Mouse (Mus musculus) ES-E14 (cell line): ENCODE measurements around the gene Rad51. TPM values are rescaled to one million over a fixed set of nuclear protein-coding genes. Genes with fewer than 3 reads are reported as not detected.

Source experiments
- DNase-seq: peaks from one replicate; pipeline ENCODE4 v3.0.0-alpha.2; 2013; ENCODE audit warnings: low read depth, low spot score
- H3K27ac ChIP-seq: 2 replicates; pipeline ENCODE4 v1.5.1; 2012; ENCODE audit warnings: low read depth, mild to moderate bottlenecking, low read length, moderate library complexity, mixed read lengths; ENCODE audit not compliant: poor library complexity, insufficient read depth, severe bottlenecking
- H3K36me3 ChIP-seq: 2 replicates; pipeline ENCODE4 v1.6.1; 2012; ENCODE audit warnings: mild to moderate bottlenecking, low read length, moderate library complexity, mixed read lengths; ENCODE audit not compliant: control insufficient read depth, poor library complexity, insufficient read depth, severe bottlenecking
- H3K4me1 ChIP-seq, 2 experiments: fragments of 150-350 bp in 1 of 2; sonication (generic) in 1 of 2; 2 replicates each; pipeline ENCODE4 v1.6.1; 2012; ENCODE audit warnings: low read length in 2 of 2, mild to moderate bottlenecking in 1 of 2, mixed read lengths in 1 of 2; ENCODE audit not compliant: control insufficient read depth in 2 of 2, insufficient read depth in 2 of 2, poor library complexity in 1 of 2
- H3K4me3 ChIP-seq, 2 experiments: fragments of 150-350 bp in 1 of 2; sonication (generic) in 1 of 2; 2 replicates each; pipeline ENCODE4 v1.5.1; 2012; ENCODE audit warnings: low read length in 2 of 2, low read depth in 1 of 2, mild to moderate bottlenecking in 1 of 2, mixed read lengths in 1 of 2; ENCODE audit not compliant: insufficient read depth in 1 of 2, poor library complexity in 1 of 2, severe bottlenecking in 1 of 2
- H3K9ac ChIP-seq: 2 replicates; pipeline ENCODE4 v1.6.1; 2012; ENCODE audit warnings: low read depth, mild to moderate bottlenecking, low read length, mixed read lengths; ENCODE audit not compliant: poor library complexity, insufficient read depth, severe bottlenecking
- H3K9me3 ChIP-seq: fragments of 150-350 bp; sonication (generic); 2 replicates; pipeline ENCODE4 v1.6.1; 2012; ENCODE audit warnings: low read depth, mild to moderate bottlenecking, low read length; ENCODE audit not compliant: control insufficient read depth, insufficient read depth
- CHD2 ChIP-seq: IDR thresholded peaks from 2 replicates; pipeline ENCODE4 v1.6.1; 2014; ENCODE audit warnings: mild to moderate bottlenecking, low read depth, low read length, inconsistent platforms
- HCFC1 ChIP-seq: IDR thresholded peaks from 2 replicates; pipeline ENCODE4 v1.6.1; 2012; ENCODE audit warnings: low read length, inconsistent platforms, borderline replicate concordance; ENCODE audit not compliant: insufficient read depth
- MAFK ChIP-seq: IDR thresholded peaks from 2 replicates; pipeline ENCODE4 v1.6.1; 2014; ENCODE audit warnings: mild to moderate bottlenecking, low read depth, low read length, inconsistent platforms; ENCODE audit not compliant: insufficient read depth
- ZC3H11A ChIP-seq: IDR thresholded peaks from 2 replicates; pipeline ENCODE4 v1.6.1; 2012; ENCODE audit warnings: low read depth, mild to moderate bottlenecking, inconsistent platforms, low read length, borderline replicate concordance
- ZNF384 ChIP-seq: IDR thresholded peaks from 2 replicates; pipeline ENCODE4 v1.6.1; 2012; ENCODE audit warnings: low read depth, low read length, inconsistent platforms
- in situ Hi-C, 2 experiments: fragments of 600-800 bp; cut with MboI; formaldehyde crosslinking; loops; one replicate each; pipeline ENCODE4 v1.15.1; 2025; ENCODE audit warnings: low sequenced_read_pairs in 2 of 2, inconsistent platforms in 1 of 2; ENCODE audit not compliant: unreplicated experiment in 2 of 2
- total RNA-seq: library from RNA; depleted of rRNA; stranded (reverse); fragments of 300-350 nt; gene quantifications from 2 replicates; pipeline ENCODE4 v1.2.3, GENCODE M21; 2012

The Rad51 gene
- total RNA-seq, 1 experiment, result 42.2 TPM

DNA sequence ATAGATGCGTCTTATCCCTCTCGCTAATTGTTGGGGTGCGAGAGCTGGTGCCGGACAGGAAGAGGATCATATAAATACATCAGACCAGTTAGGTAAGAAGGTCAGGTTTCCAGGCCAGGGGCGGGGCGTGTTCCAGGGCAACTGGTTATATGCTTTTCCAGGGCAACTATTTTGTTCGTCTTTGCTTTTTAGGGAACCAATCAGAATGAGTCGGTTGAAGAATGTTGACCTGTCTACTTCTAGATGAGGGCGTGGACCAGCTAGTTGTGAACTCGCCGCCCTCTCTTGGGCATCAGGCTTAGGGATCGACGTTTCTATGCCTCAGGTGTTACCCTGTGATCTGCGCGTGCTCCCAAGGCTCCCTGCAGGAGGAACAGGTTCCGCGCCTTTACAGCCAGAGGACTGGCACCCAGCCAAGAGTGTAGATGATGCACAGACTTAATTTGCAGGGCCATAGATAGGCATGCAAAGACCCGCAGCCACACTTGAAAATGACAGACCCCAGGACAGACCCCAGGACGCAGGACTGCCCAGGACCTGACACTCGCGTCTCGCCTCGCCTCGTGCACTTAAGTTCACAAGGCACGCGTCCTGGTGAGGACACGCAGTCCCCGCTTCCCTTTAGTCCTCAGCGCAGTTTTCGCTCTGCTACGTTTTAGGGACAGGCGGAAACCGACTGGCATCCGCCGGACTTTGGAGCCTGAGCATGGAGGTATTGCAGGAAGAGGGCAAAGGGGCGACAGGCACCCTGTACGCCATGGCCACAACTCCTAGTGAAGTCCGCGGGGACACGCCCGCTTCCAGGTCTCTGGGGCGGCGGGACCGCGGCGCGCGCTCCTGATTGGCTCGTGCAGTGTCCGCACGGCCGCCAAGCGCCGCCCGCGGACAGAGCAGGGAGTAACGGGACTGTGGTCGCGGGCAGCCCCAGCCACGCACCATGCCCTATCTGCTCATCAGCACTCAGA lies 54.6 kb downstream of the Rad51 start, which contains the start of gene Gchfr:
Gchfr (plus strand) TSS at position 873 of the 965 bp plus-strand sequence.
- TF ChIP-seq HCFC1, result no peak
- TF ChIP-seq CHD2, result no peak
- no peak for TF ChIP-seq ZNF384
- no peak for TF ChIP-seq ZC3H11A
- TF ChIP-seq MAFK, result no peak
- Histone ChIP-seq H3K27ac (no peak within 1 kb of the TSS), H3K9me3 (no peaks in the 10 kb centered on the region), H3K9ac (peak within 1 kb of the TSS; percentile 11; the same call in 1 of the 2 replicates), H3K4me1 (peaks cover 2 to 6% of the 10 kb centered on the region in 2 experiments; a peak in 1 of 4 replicates), H3K36me3 (no peaks in the 10 kb centered on the region), H3K4me3 (peak within 1 kb of the TSS; percentile 67 to 86)
- in situ Hi-C loops, result no loop called here
- DNase-seq, result no peak

- no peak overlapping the region for H3K27ac ChIP-seq
Observed at GRCm38 (mm10) chr2:119167866-119168256, 55.3 kb downstream of the Rad51 start.

DNA sequence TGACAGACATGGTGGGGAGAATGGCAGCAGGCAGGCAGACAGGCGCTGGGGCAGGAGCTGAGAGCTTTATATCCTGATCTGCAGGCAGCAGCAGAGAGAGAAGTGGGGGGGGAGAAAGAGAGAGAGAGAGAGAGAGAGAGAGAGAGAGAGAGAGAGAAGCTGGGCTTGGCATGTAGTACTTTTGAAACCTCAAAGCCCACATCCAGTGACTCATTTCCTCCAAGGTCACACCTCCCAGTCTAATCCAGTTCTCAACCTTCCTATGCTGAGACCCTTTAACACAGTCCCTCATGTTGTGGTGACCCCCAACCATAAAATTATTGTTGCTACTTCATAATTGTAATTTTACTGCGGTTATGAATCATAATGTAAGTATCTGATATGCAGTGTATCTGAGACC lies 57.7 kb downstream of the Rad51 start:
- no peak for TF ChIP-seq CHD2
- TF ChIP-seq HCFC1, result no peak
- TF ChIP-seq ZC3H11A, result no peak
- TF ChIP-seq MAFK, result no peak
- H3K27ac ChIP-seq, result no peak overlapping the region
- no peaks in the 10 kb centered on the region for H3K9me3 ChIP-seq
- H3K36me3 ChIP-seq, result no peaks in the 10 kb centered on the region
- DNase-seq, result no peak
- peaks cover 0 to 5% of the 10 kb centered on the region in 2 experiments; a peak in 1 of 4 replicates for H3K4me1 ChIP-seq
- H3K4me3 ChIP-seq, result no peak overlapping the region
- no peak overlapping the region for H3K9ac ChIP-seq
- in situ Hi-C loops, result no loop called here

More at GRCm38 (mm10) chr2:119167866-119168256, 55.3 kb downstream of the Rad51 start:
- DNase-seq, result no peak
- Histone ChIP-seq H3K36me3 (no peaks in the 10 kb centered on the region), H3K9me3 (no peaks in the 10 kb centered on the region), H3K4me3 (peak overlapping the region; percentile 67 to 86), H3K4me1 (peaks cover under 1 to 6% of the 10 kb centered on the region in 2 experiments; a peak in 1 of 4 replicates), H3K9ac (peak overlapping the region; percentile 11; the same call in 1 of the 2 replicates)
- TF ChIP-seq CHD2 (no peak), MAFK (no peak), ZNF384 (no peak), HCFC1 (no peak), ZC3H11A (no peak)
- in situ Hi-C loops, result no loop called here

DNA sequence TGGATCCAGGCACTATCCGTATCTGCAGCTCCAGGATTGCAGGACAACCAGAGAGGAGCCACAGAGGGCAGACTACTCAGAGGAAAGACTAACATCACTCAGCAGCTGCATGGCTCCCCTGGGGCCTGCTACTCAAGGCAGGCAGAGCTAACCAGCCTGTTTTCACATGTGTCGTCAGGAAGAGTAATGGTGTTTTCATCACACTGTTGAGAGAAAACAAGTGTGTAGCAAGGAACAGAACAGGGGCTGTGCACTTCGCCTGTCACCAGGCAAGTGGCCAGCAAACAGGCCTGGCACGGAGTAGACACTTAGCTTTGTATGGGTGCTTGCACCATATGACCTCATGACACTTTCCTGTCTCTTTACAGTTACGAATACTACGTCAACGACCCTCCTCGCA lies 59.0 kb downstream of the Rad51 start:
- H3K4me3 ChIP-seq, result no peak overlapping the region
- no peak overlapping the region for H3K9ac ChIP-seq
- H3K36me3 ChIP-seq, result no peaks in the 10 kb centered on the region
- peaks cover 0 to 5% of the 10 kb centered on the region in 2 experiments; a peak in 1 of 4 replicates for H3K4me1 ChIP-seq
- TF ChIP-seq ZNF384 (no peak), HCFC1 (no peak), MAFK (no peak), ZC3H11A (no peak), CHD2 (no peak)
- no peaks in the 10 kb centered on the region for H3K9me3 ChIP-seq
- DNase-seq, result no peak
- in situ Hi-C loops, result no loop called here
- H3K27ac ChIP-seq, result no peak overlapping the region
